ENCODE assay signal across 8 mouse cellular contexts in genomic region chr7:143823266-143823605, GRCm38 (mm10). TPM values are rescaled to one million over a fixed set of nuclear protein-coding genes. Genes with fewer than 3 reads are reported as not detected.
DNase-seq lines count a peak whose midpoint lies in the region; ATAC-seq and TF ChIP-seq lines count a peak whose summit lies in the region.

No protein-coding gene starts in this region.

- H3K4me2 ChIP-seq in limb, embryonic 11.5 days (ENCODE audit: low read depth, severe bottlenecking): peak overlapping the region; percentile 63
- peak overlapping the region; percentile 57 for H3K4me2 ChIP-seq in stomach, embryonic 14.5 days (replicated peaks; ENCODE audit: low read depth, low read length)

- H3K36me3 ChIP-seq in megakaryocyte, embryonic 14.5 days (replicated peaks; ENCODE audit: low read length): peaks cover 20% of the 10 kb centered on the region
- H3K36me3 ChIP-seq in limb, embryonic 11.5 days (ENCODE audit: control insufficient read depth, insufficient read depth, low read length): peaks cover 3% of the 10 kb centered on the region
- no peaks in the 10 kb centered on the region for H3K36me3 ChIP-seq in stomach, embryonic 14.5 days (ENCODE audit: control insufficient read depth, insufficient read depth, low read length)

- TF ChIP-seq CTCF in cerebellum, adult 2 months (IDR thresholded peaks at IDR 0.05; ENCODE audit: borderline replicate concordance, insufficient read depth, low read depth, low read length): no peak

- H3K9ac ChIP-seq in limb, embryonic 11.5 days (ENCODE audit: low read length): peak overlapping the region; percentile 48
- no peak overlapping the region for H3K9ac ChIP-seq in stomach, embryonic 14.5 days (replicated peaks; ENCODE audit: low read depth, low read length)

- TF ChIP-seq POLR2A in cerebellum, adult 2 months (IDR thresholded peaks at IDR 0.05; ENCODE audit: borderline replicate concordance, insufficient read depth, low read length): no peak

- peaks cover 7% of the 10 kb centered on the region; the same call in 1 of the 2 replicates for H3K4me1 ChIP-seq in cerebellum, adult 2 months (ENCODE audit: control insufficient read depth, insufficient read depth, low read length)
- H3K4me1 ChIP-seq in megakaryocyte, embryonic 14.5 days: peaks cover 44% of the 10 kb centered on the region
- peaks cover 6% of the 10 kb centered on the region; the same call in 1 of the 2 replicates for H3K4me1 ChIP-seq in limb, embryonic 11.5 days (ENCODE audit: control insufficient read depth, insufficient read depth, low read length)
- peaks cover 8% of the 10 kb centered on the region for H3K4me1 ChIP-seq in stomach, embryonic 14.5 days (ENCODE audit: control insufficient read depth, insufficient read depth, low read length)

- 69% methylated on average over 4 of the region's 4 CpGs for WGBS in cerebellum, adult 2 months
- WGBS in limb, embryonic 11.5 days: 82% methylated on average over 4 of the region's 4 CpGs
- 73% methylated on average over 4 of the region's 4 CpGs for WGBS in stomach, embryonic 14.5 days

- no peaks in the 10 kb centered on the region for H3K27me3 ChIP-seq in cerebellum, adult 2 months (ENCODE audit: control insufficient read depth, insufficient read depth, low read length)
- H3K27me3 ChIP-seq in megakaryocyte, embryonic 14.5 days (replicated peaks): no peaks in the 10 kb centered on the region
- no peaks in the 10 kb centered on the region for H3K27me3 ChIP-seq in limb, embryonic 11.5 days (ENCODE audit: control insufficient read depth, insufficient read depth, low read length)
- no peaks in the 10 kb centered on the region for H3K27me3 ChIP-seq in stomach, embryonic 14.5 days (ENCODE audit: control insufficient read depth, insufficient read depth, low read length)

- no peak for ATAC-seq in megakaryocyte, adult 5-6 weeks (ENCODE audit: poor library complexity, severe bottlenecking)
- peak; percentile 2; the same call in 1 of the 2 replicates for ATAC-seq in limb, embryonic 11.5 days (ENCODE audit: insufficient number of reproducible peaks, low FRiP score, low TSS enrichment, low read depth)
- no peak; the same call in 1 of the 2 replicates for ATAC-seq in stomach, embryonic 14.5 days (ENCODE audit: insufficient number of reproducible peaks, insufficient read depth, low FRiP score, low read depth)

- H3K4me3 ChIP-seq in cerebellum, adult 2 months (replicated peaks; ENCODE audit: insufficient read depth, low read depth, low read length): peak overlapping the region; percentile 47
- H3K4me3 ChIP-seq in megakaryocyte, embryonic 14.5 days (replicated peaks): peak overlapping the region; percentile 97
- peak overlapping the region; percentile 60 for H3K4me3 ChIP-seq in limb, embryonic 11.5 days (ENCODE audit: low read depth, low read length)
- H3K4me3 ChIP-seq in stomach, embryonic 14.5 days (ENCODE audit: low read depth, low read length): peak overlapping the region; percentile 45

- peak in 1 of 2 experiments; percentile 29 for DNase-seq in cerebellum, adult 2 months
- no peak for DNase-seq in cerebellum, adult 11 months
- DNase-seq in limb, embryonic 11.5 days (ENCODE audit: low spot score): no peak
- DNase-seq in frontal cortex, postnatal 36 days (ENCODE audit: low spot score in 2 of 2): no peak
- no peak for DNase-seq in thymus, adult 18-20 months

- H3K27ac ChIP-seq in cerebellum, adult 2 months (ENCODE audit: insufficient read depth, low read length): peak overlapping the region; percentile 48; the same call in 1 of the 2 replicates
- H3K27ac ChIP-seq in limb, embryonic 11.5 days (replicated peaks; ENCODE audit: low read depth, low read length): peak overlapping the region; percentile 48
- no peak overlapping the region for H3K27ac ChIP-seq in stomach, embryonic 14.5 days (ENCODE audit: low read length)

- H3K9me3 ChIP-seq in megakaryocyte, embryonic 14.5 days: no peaks in the 10 kb centered on the region
- no peaks in the 10 kb centered on the region for H3K9me3 ChIP-seq in limb, embryonic 11.5 days (ENCODE audit: control insufficient read depth, low read length)
- no peaks in the 10 kb centered on the region for H3K9me3 ChIP-seq in stomach, embryonic 14.5 days (ENCODE audit: control insufficient read depth, low read depth, low read length)

RNA-seq across cellular contexts. Expression of gene Dhcr7, which starts 0.3 kb away (rescaled TPM):
- 70.7 and 79.2 TPM in 2 replicates for polyA plus RNA-seq in cerebellum, adult 2 months (2012; rRNA removed)
- polyA plus RNA-seq in megakaryocyte, embryonic 14.5 days (2012; ENCODE audit: insufficient read depth, low replicate concordance): 12.3 and 14.5 TPM in 2 replicates
- 11.4 and 13.1 TPM in 2 replicates for total RNA-seq in megakaryocyte, adult 5-6 weeks (2015)
- total RNA-seq in megakaryocyte, adult 5-6 weeks (2017): 3.0 and 6.1 TPM in 2 replicates
- polyA plus RNA-seq in limb, embryonic 11.5 days (2014; fragmentation: Nextera tagmentation; extraction: Ambion mirVana): 56.0 and 60.6 TPM in 2 replicates
- 43.8 and 53.1 TPM in 2 replicates for polyA plus RNA-seq in stomach, embryonic 14.5 days (2014; fragmentation: Nextera tagmentation; extraction: Ambion mirVana)

RNA-seq across cellular contexts. Expression of gene Nadsyn1, which starts 0.6 kb away (rescaled TPM):
- polyA plus RNA-seq in cerebellum, adult 2 months (2012; rRNA removed): 10.8 and 12.5 TPM in 2 replicates
- 1.4 TPM in 1 of 2 replicates, not detected in the other for polyA plus RNA-seq in megakaryocyte, embryonic 14.5 days (2012; ENCODE audit: insufficient read depth, low replicate concordance)
- total RNA-seq in megakaryocyte, adult 5-6 weeks (2015): 3.9 and 4.4 TPM in 2 replicates
- 7.5 and 11.7 TPM in 2 replicates for total RNA-seq in megakaryocyte, adult 5-6 weeks (2017)
- polyA plus RNA-seq in limb, embryonic 11.5 days (2014; fragmentation: Nextera tagmentation; extraction: Ambion mirVana): 7.8 and 8.4 TPM in 2 replicates
- polyA plus RNA-seq in stomach, embryonic 14.5 days (2014; fragmentation: Nextera tagmentation; extraction: Ambion mirVana): 8.5 and 9.8 TPM in 2 replicates

RNA-seq across cellular contexts. Expression of gene Mrgpre, which starts 38.9 kb away (rescaled TPM):
- 4.0 and 4.4 TPM in 2 replicates for polyA plus RNA-seq in cerebellum, adult 2 months (2012; rRNA removed)
- 0.46 TPM in 1 of 2 replicates, not detected in the other for polyA plus RNA-seq in megakaryocyte, embryonic 14.5 days (2012; ENCODE audit: insufficient read depth, low replicate concordance)
- total RNA-seq in megakaryocyte, adult 5-6 weeks (2015): 0.05 TPM in 1 of 2 replicates, not detected in the other
- not detected in 2 replicates for total RNA-seq in megakaryocyte, adult 5-6 weeks (2017)
- polyA plus RNA-seq in limb, embryonic 11.5 days (2014; fragmentation: Nextera tagmentation; extraction: Ambion mirVana): 2.0 and 2.2 TPM in 2 replicates
- 1.7 and 2.7 TPM in 2 replicates for polyA plus RNA-seq in stomach, embryonic 14.5 days (2014; fragmentation: Nextera tagmentation; extraction: Ambion mirVana)

RNA-seq across cellular contexts. Expression of gene Gm498, which starts 43.4 kb away (rescaled TPM):
- polyA plus RNA-seq in cerebellum, adult 2 months (2012; rRNA removed): not detected in 2 replicates
- not detected in 2 replicates for polyA plus RNA-seq in megakaryocyte, embryonic 14.5 days (2012; ENCODE audit: insufficient read depth, low replicate concordance)
- total RNA-seq in megakaryocyte, adult 5-6 weeks (2015): not detected in 2 replicates
- total RNA-seq in megakaryocyte, adult 5-6 weeks (2017): not detected in 2 replicates
- not detected in 2 replicates for polyA plus RNA-seq in limb, embryonic 11.5 days (2014; fragmentation: Nextera tagmentation; extraction: Ambion mirVana)
- not detected in 2 replicates for polyA plus RNA-seq in stomach, embryonic 14.5 days (2014; fragmentation: Nextera tagmentation; extraction: Ambion mirVana)

RNA-seq across cellular contexts. Expression of gene Mrgprg, which starts 56.4 kb away (rescaled TPM):
- polyA plus RNA-seq in cerebellum, adult 2 months (2012; rRNA removed): not detected in 2 replicates
- not detected in 2 replicates for polyA plus RNA-seq in megakaryocyte, embryonic 14.5 days (2012; ENCODE audit: insufficient read depth, low replicate concordance)
- total RNA-seq in megakaryocyte, adult 5-6 weeks (2015): not detected in 2 replicates
- total RNA-seq in megakaryocyte, adult 5-6 weeks (2017): not detected in 2 replicates
- polyA plus RNA-seq in limb, embryonic 11.5 days (2014; fragmentation: Nextera tagmentation; extraction: Ambion mirVana): not detected in 2 replicates
- 0.14 TPM in 1 of 2 replicates, not detected in the other for polyA plus RNA-seq in stomach, embryonic 14.5 days (2014; fragmentation: Nextera tagmentation; extraction: Ambion mirVana)

Comparison
In these comparisons a context has a peak if more than half of its experiments do, and no peak if none do; other contexts are left out.
1. H3K4me3 ChIP-seq: peak in every context shown above with its lines; median percentile 97 in megakaryocyte, embryonic 14.5 days; 60 in limb, embryonic 11.5 days; 47 in cerebellum, adult 2 months; 45 in stomach, embryonic 14.5 days.